Mouse (Mus musculus): Measurements from ENCODE around the gene Pp2d1. TPM values are rescaled to one million over a fixed set of nuclear protein-coding genes. Genes with fewer than 3 reads are reported as not detected.
A peak's percentile ranks its signal among the peaks of the same experiment; 100 is the strongest.
"Not testable (repeated sequence)": the region's sequence is repeated elsewhere in the genome, so short reads cannot be mapped to it uniquely, and the experiment has no call there.

Pp2d1 gene
- total RNA-seq (2021): not detected

- DNase-seq (ENCODE audit: low spot score in 2 of 2); intact Hi-C loops (cut with DNase I): not testable (repeated sequence)
These were observed at the start of gene Pp2d1 for GRCm38 (mm10) chr17:53539351-53539750. TSS of gene Pp2d1 (minus strand) at chr17:53539451.

- intact Hi-C loops (cut with DNase I): loop anchor here (10.0 kb wide), 1 partner anchor 713 kb away; no protein-coding TSS in a partner anchor
- DNase-seq (ENCODE audit: low spot score in 2 of 2): no peak
These were observed 49.0 kb upstream of the Pp2d1 start for GRCm38 (mm10) chr17:53588097-53588855.

GRCm38 (mm10) chr17:53587074-53587851 lies 48.0 kb upstream of the Pp2d1 start:
- DNase-seq (ENCODE audit: low spot score in 2 of 2): peak; percentile 79 to 97
- intact Hi-C loops (cut with DNase I): loop anchor here (1.0 to 10.0 kb wide), 2 partner anchors 91 to 712 kb away; no protein-coding TSS in a partner anchor

- intact Hi-C loops (cut with DNase I): loop anchor here (10.0 kb wide), 1 partner anchor 709 kb away; no protein-coding TSS in a partner anchor
These were observed 44.8 kb upstream of the Pp2d1 start for GRCm38 (mm10) chr17:53583846-53584579.

GRCm38 (mm10) chr17:53582805-53583204 lies 43.6 kb upstream of the Pp2d1 start:
- intact Hi-C loops (cut with DNase I): loop anchor here (10.0 kb wide), 1 partner anchor 708 kb away; no protein-coding TSS in a partner anchor
- DNase-seq (ENCODE audit: low spot score in 2 of 2): no peak

More at GRCm38 (mm10) chr17:53583846-53584579, 44.8 kb upstream of the Pp2d1 start:
- no peak for DNase-seq (ENCODE audit: low spot score in 2 of 2)

- intact Hi-C loops (cut with DNase I): loop anchor here (10.0 kb wide), 1 partner anchor 707 kb away; no protein-coding TSS in a partner anchor
- DNase-seq (ENCODE audit: low spot score in 2 of 2): no peak
These were observed 42.9 kb upstream of the Pp2d1 start for GRCm38 (mm10) chr17:53582026-53582585.

GRCm38 (mm10) chr17:53580237-53580636 lies 41.0 kb upstream of the Pp2d1 start:
- DNase-seq (ENCODE audit: low spot score in 2 of 2): no peak
- intact Hi-C loops (cut with DNase I): loop anchor here (10.0 kb wide), 1 partner anchor 705 kb away; no protein-coding TSS in a partner anchor

GRCm38 (mm10) chr17:53579612-53580011 lies 40.4 kb upstream of the Pp2d1 start:
- DNase-seq (ENCODE audit: low spot score in 2 of 2): no peak
- intact Hi-C loops (cut with DNase I): loop anchor here (10.0 kb wide), 1 partner anchor 705 kb away; no protein-coding TSS in a partner anchor

GRCm38 (mm10) chr17:53578776-53579175 lies 39.5 kb upstream of the Pp2d1 start:
- no peak for DNase-seq (ENCODE audit: low spot score in 2 of 2)

GRCm38 (mm10) chr17:53578249-53578648 lies 39.0 kb upstream of the Pp2d1 start:
- intact Hi-C loops (cut with DNase I): no loop called here
- DNase-seq (ENCODE audit: low spot score in 2 of 2): no peak

More at GRCm38 (mm10) chr17:53578776-53579175, 39.5 kb upstream of the Pp2d1 start:
- intact Hi-C loops (cut with DNase I): no loop called here

- intact Hi-C loops (cut with DNase I): no loop called here
- no peak for DNase-seq (ENCODE audit: low spot score in 2 of 2)
These were observed 38.5 kb upstream of the Pp2d1 start for GRCm38 (mm10) chr17:53577754-53578153.

- DNase-seq (ENCODE audit: low spot score in 2 of 2): no peak
- intact Hi-C loops (cut with DNase I): no loop called here
These were observed 37.9 kb upstream of the Pp2d1 start for GRCm38 (mm10) chr17:53577151-53577550.

GRCm38 (mm10) chr17:53573019-53573556 lies 33.8 kb upstream of the Pp2d1 start:
- intact Hi-C loops (cut with DNase I): no loop called here
- no peak for DNase-seq (ENCODE audit: low spot score in 2 of 2)

- intact Hi-C loops (cut with DNase I); DNase-seq (ENCODE audit: low spot score in 2 of 2): not testable (repeated sequence)
These were observed 31.7 kb upstream of the Pp2d1 start for GRCm38 (mm10) chr17:53570932-53571331.

GRCm38 (mm10) chr17:53570361-53570875 lies 31.2 kb upstream of the Pp2d1 start:
- intact Hi-C loops (cut with DNase I): no loop called here
- DNase-seq (ENCODE audit: low spot score in 2 of 2): no peak

GRCm38 (mm10) chr17:53569829-53570228 lies 30.6 kb upstream of the Pp2d1 start:
- intact Hi-C loops (cut with DNase I): loop anchor here (5.0 kb wide), 2 partner anchors 58 to 87 kb away; no protein-coding TSS in a partner anchor
- DNase-seq (ENCODE audit: low spot score in 2 of 2): peak; percentile 18 to 21

- intact Hi-C loops (cut with DNase I): loop anchor here (5.0 kb wide), 2 partner anchors 57 to 88 kb away; no protein-coding TSS in a partner anchor
- DNase-seq (ENCODE audit: low spot score in 2 of 2): no peak
These were observed 29.6 kb upstream of the Pp2d1 start for GRCm38 (mm10) chr17:53568734-53569386.

GRCm38 (mm10) chr17:53568118-53568517 lies 28.9 kb upstream of the Pp2d1 start:
- DNase-seq (ENCODE audit: low spot score in 2 of 2): peak; percentile 45 to 47
- intact Hi-C loops (cut with DNase I): loop anchor here (5.0 kb wide), 2 partner anchors 56 to 89 kb away; no protein-coding TSS in a partner anchor
